ENCODE assay signal across 28 mouse cellular contexts in the genomic region with DNA sequence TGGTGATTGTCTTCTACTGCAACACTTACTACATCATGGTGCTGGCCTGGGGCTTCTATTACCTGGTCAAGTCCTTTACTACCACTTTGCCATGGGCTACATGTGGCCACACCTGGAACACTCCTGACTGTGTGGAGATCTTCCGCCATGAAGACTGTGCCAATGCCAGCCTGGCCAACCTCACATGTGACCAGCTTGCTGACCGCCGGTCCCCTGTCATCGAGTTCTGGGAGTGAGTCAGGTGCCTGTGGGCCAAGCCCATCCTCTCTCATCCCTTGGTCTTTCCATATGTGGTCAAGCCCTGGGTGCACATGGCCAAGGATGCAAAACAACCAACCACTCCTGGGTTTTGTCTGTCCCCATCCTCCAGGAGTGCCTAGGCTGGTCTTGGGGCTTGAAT. TPM values are rescaled to one million over a fixed set of nuclear protein-coding genes. Genes with fewer than 3 reads are reported as not detected.
"Had no signal": no experiment of that assay in that cellular context is flagged by ENCODE, and none has a peak within 500 bp of the region (broad histone marks: within the 10 kb centered on the region; RNA-seq: fewer than 3 reads in every experiment).

No protein-coding gene starts in this region.

- H3K27me3 ChIP-seq: embryonic facial prominence, embryonic 13.5 days; embryonic facial prominence, embryonic 15.5 days; forebrain, embryonic 12.5 days; forebrain, embryonic 13.5 days; forebrain, embryonic 15.5 days had no signal

- H3K4me3 ChIP-seq: embryonic facial prominence, embryonic 10.5 days; embryonic facial prominence, embryonic 12.5 days; embryonic facial prominence, embryonic 13.5 days; embryonic facial prominence, embryonic 15.5 days; erythroblast, embryonic 14.5 days; forebrain, embryonic 10.5 days; forebrain, embryonic 12.5 days; forebrain, embryonic 13.5 days; forebrain, embryonic 15.5 days; heart, adult 2 months; heart, embryonic 10.5 days had no signal

- H3K27ac ChIP-seq: embryonic facial prominence, embryonic 10.5 days; embryonic facial prominence, embryonic 12.5 days; embryonic facial prominence, embryonic 13.5 days; embryonic facial prominence, embryonic 15.5 days; forebrain, embryonic 10.5 days; forebrain, embryonic 12.5 days; forebrain, embryonic 13.5 days; forebrain, embryonic 15.5 days; heart, adult 2 months; heart, embryonic 10.5 days had no signal

- DNase-seq: cerebellum, adult 2 months; cerebellum, adult 8-10 months; cerebellum, adult 9-10 months; cerebellum, adult 9-11 months; cerebellum, postnatal 10 days; cerebellum, postnatal 14 days; cerebellum, postnatal 25 days; cerebellum, postnatal 36 days; embryo, embryonic 11 days; forebrain, postnatal 0 days; gastrocnemius, postnatal 10 days; gastrocnemius, postnatal 14 days; gastrocnemius, postnatal 25 days; heart, adult 18-20 months; heart, adult 2 months had no signal

RNA-seq across cellular contexts. Expression of gene Slc6a8, which starts 3.7 kb away (rescaled TPM):
- total RNA-seq: granulocyte monocyte progenitor cell, adult 5-6 weeks had no signal
- polyA plus RNA-seq: erythroblast, embryonic 14.5 days had no signal

RNA-seq across cellular contexts. Expression of gene Pnck, which starts 16.8 kb away (rescaled TPM):
- total RNA-seq: granulocyte monocyte progenitor cell, adult 5-6 weeks had no signal
- polyA plus RNA-seq: erythroblast, embryonic 14.5 days had no signal

RNA-seq across cellular contexts. Expression of gene Dusp9, which starts 37.4 kb away (rescaled TPM):
- total RNA-seq: gastrocnemius, adult 18-20 months; gastrocnemius, adult 8-10 months; gastrocnemius, postnatal 14 days; gastrocnemius, postnatal 25 days; heart, adult 18-20 months; heart, adult 2 months had no signal
